Mouse (Mus musculus) layer of hippocampus, adult 9-10 months (tissue): ENCODE measurements around the gene Cacng4.

Experiments used
- DNase-seq: peaks from one replicate; pipeline ENCODE4 v3.0.0; 2022; ENCODE audit warnings: low spot score

Cacng4 gene

GRCm38 (mm10) chr11:107773312-107773711 lies 21.0 kb downstream of the Cacng4 start:
- no peak for DNase-seq

DNA sequence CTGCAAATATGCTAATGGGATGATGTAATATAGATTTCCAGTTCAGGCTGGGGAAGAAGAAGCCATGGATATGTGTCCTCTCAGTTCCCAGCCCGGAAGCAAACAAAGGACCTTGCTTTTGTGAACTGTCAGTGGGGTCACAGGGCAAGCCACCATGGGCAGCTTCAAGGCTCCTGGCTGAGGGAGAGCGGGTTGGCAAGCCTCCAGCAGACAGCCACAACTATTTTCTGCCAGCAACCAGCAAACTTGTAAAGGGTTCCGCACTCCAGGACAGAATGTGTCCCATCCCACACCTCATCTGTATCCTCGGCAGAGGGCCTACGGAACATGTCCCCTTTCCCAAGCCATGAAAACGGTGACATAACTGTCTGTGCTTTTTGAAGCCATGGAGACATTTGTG lies 22.4 kb downstream of the Cacng4 start:
- no peak for DNase-seq

DNA sequence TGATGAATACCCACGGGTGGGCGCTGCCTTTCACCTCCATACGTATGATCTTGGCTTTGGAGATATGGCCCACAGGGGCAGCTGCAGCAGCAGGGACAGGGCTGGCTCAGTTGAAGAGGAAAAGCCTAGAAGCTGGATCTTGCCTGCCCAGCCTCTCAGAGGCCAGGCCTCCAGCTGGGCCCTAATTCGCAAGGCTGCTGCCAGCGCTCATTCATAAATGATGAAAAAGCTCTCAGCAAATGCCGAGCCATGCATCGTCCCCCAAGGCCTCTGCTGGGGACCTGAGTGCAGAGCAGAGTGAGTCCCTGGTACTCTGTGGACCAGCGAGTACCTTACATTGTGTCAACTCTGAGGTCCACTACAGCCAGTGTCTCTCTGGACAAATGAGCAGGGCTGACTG lies 26.0 kb downstream of the Cacng4 start:
- DNase-seq, result no peak

- DNase-seq, result no peak
Measured at GRCm38 (mm10) chr11:107766932-107767331, 27.4 kb downstream of the Cacng4 start.

DNA sequence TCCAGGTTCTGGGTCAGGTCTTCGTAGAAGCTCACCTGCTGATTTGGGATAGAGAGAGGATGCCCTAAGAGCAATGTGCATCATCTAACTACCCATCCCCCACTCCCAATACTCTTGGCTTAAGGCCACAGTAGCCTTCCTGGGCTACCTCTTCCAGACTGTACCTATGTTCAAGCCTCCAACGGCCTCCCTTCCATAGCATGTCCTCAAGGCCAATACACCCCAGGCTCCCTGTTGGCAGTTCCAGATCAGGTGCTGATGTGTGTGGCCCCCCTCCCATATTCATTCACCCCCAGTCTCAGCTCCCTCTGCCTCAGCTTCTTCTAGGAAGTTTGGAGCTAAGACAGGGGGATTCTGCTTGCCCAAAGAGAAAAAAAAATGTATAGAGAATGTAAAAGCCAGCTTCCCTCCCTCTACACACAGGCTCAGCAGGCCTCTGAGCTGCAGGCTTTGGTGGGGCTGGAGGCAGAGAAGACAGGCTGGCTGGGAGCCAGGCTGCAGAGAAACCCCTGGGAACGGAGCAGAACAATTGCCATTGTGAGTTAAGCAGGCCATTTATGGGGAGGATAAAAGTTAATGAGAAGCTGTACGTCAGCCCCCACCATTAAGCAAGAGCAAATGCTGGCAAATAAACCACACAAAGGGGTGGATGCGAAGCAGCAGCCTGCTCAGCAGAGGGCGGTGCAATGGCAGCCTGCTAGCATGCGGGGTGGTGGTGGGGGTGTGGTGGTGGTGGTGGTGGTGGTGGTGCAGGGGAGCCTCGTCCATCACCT lies 31.5 kb downstream of the Cacng4 start:
- no peak for DNase-seq

- no peak for DNase-seq
Measured at GRCm38 (mm10) chr11:107761790-107762500, 32.4 kb downstream of the Cacng4 start.

DNA sequence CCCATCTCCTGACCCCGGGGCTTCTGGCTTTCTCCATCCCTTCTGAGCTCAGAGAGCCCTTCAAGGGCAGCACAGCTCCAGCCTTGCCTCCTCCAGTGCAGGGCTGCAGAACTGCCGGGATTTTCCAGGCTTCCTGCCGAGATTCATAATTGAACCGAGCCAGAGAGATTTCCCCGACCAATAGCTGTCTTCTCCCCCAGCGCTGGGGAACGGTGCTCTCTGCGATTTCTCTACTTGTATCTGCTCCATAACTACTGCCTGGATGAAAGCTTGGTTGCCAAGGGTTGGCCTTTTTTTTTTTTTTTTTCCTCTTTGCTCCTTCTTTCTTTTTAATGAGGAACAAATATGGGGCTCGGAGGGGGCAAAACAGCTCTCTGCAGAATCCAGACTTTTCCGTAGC lies 34.4 kb downstream of the Cacng4 start:
- DNase-seq, result no peak

DNA sequence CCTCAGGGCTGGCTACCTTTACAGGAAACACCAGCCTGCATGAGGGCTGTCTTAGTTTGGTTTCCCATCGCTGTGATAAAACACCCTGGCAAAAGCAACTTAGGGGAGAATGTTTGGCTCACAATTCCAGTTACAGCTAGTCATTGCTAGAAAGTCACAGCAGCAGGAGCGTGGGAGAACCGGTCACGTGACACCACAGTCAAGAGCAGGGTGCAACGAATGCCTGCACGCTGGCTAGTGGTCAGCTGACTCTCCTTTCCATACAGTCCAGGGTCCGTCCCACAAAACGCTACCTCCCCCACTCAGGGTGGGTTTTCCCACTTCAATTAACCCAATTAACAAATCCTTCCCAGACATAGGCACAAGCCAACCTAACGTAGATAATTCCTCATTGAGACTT lies 34.8 kb downstream of the Cacng4 start:
- DNase-seq, result no peak

DNA sequence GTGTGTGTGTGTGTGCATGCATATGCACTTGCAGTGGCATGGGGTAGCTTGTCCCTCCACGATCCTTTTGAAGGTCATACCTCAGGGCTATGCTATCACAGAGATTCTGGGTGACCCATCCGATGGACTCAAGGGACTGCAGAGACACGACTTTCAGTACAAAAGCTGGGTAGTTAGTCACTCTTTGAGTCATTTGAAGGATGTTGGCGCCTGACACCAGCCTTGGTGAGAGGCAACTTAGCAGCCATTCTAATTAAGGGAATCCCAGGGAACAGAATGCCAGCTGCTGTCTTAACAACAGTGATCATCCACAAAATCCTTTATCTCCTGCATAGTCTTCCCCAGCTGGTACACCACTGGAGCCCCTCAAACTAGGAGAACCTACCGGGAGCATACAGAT lies 45.2 kb downstream of the Cacng4 start:
- DNase-seq, result no peak

GRCm38 (mm10) chr11:107748243-107749035 lies 45.9 kb downstream of the Cacng4 start:
- no peak for DNase-seq

DNA sequence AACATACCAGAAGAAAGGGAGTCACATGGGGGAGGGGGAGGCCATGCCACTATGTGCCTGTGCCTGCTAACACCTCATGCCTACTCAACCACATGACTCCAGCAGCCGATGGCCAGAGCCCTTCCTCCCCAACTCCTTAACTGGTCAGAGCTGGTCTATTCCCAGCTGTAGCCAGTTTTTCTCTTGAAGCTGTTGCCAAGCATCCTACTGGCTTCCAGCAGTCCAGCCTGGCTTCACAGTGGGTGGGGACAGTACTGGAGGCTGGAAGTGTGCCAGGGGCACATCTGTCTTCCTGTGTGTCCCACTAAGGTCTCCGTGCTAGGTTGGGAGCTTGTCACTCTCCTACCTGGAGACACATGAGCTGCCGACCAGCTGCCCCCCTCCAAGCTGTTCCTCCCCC lies 51.3 kb downstream of the Cacng4 start:
- no peak for DNase-seq

DNA sequence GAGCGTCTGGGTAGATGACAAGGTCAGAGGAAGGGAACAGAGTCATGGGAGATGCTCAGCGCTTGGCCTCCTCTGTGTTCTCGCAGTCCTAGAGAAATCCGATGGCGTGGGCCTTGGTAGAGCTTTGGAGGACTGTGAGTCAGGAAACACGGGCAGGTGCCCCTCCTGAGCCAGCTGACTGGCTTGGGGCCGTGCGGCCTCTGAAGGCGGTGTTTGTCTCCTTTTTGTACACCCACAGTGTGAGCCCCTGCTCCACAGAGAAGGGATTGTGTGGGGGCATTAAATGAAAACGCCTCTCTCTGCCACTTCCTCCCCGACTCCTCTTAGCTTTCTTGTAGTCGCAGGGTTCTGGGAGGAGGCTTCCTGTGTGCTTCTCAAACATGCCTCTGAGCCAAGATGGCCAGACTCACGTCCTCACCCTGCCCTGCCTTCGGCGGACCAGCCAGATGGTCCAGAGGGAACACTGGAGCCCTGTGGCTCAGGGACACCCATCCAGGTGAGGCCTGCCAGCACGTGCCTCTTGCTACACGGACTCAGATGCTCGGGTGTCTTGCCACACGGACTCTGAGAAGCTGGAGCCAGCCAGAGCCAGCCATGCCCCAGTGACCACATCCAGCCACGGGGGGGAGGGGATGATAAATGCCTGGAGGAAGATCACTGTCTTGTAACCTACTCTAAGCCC lies 55.8 kb downstream of the Cacng4 start:
- no peak for DNase-seq

GRCm38 (mm10) chr11:107737886-107738285 lies 56.5 kb downstream of the Cacng4 start:
- no peak for DNase-seq

DNA sequence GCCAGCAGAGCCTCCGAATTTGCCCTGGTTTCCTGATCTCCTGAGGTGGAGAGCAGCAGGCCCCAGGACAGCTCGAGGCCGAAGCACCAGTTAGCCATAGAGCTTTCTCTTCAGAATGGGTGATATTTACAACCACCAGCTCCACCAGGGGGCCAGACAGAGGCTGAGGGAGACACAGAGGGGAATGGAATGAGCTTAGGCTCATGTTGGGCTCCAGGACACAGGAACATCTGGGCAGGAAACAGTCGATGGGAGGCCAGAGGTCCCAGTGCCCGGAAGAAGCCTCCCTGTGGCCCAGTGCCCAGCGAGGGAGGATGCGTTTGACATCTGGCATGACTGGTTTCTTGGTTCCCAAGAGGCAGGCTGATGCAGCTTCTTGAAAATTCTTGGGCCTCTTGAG lies 60.2 kb downstream of the Cacng4 start:
- no peak for DNase-seq

- no peak for DNase-seq
Measured at GRCm38 (mm10) chr11:107731498-107731897, 62.9 kb downstream of the Cacng4 start.

DNA sequence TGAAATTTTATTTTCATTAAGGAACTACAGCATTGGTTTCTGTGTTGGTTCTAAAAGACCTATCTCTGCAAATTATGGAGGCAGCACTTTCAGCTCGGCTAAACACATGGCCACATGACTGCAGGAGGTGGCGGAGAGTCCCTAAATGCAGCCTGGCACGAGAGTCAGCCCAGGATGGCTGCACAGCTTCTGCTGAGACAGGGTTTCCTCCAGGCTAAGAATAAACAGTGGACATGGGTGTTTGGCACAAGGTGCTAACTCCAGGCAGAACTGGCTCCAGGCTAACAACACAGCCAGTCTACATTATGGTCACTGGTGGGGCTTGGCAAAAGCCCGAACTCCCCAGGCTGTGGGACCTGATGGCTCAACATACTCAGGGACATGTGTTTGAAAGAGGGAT lies 63.4 kb downstream of the Cacng4 start:
- DNase-seq, result no peak

- DNase-seq, result no peak
Measured at GRCm38 (mm10) chr11:107729141-107729540, 65.2 kb downstream of the Cacng4 start.

GRCm38 (mm10) chr11:107728073-107728863 lies 66.1 kb downstream of the Cacng4 start:
- DNase-seq, result no peak

GRCm38 (mm10) chr11:107724603-107725002 lies 69.8 kb downstream of the Cacng4 start:
- no peak for DNase-seq

- no peak for DNase-seq
Measured at GRCm38 (mm10) chr11:107721057-107721456, 73.3 kb downstream of the Cacng4 start.

- DNase-seq, result no peak
Measured at GRCm38 (mm10) chr11:107720264-107721021, 73.9 kb downstream of the Cacng4 start.
